Mouse (Mus musculus) spleen, postnatal 14 days (tissue): ENCODE measurements around the gene Msln.

ENCODE experiments used
- DNase-seq, 2 experiments: peaks; one replicate each; pipeline ENCODE4 v3.0.0; 2021 to 2022; ENCODE audit warnings: low spot score in 2 of 2

The Msln gene

GRCm38 (mm10) chr17:25723919-25724318 lies 30.3 kb downstream of the Msln start:
- DNase-seq = no peak

DNA sequence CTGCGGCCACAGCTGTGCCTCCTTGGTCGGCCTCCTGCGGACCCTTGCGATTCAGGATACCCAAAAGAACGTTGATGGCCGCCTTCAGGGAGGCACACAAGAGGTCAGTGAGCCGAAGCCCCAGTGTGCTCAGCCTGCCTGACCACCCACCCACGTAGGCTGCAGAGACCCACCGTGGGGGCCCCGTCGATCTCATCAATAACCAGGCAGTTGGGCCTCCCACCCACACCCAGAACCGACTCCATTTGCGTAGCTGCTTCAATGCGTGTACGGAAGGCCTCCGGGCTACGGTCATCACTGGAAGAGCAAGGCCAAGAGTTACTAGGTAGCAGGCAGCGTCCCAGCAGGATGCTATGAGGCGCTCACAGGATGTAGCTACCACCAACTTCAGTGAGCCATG lies 30.7 kb downstream of the Msln start:
- no peak for DNase-seq

GRCm38 (mm10) chr17:25721476-25721875 lies 32.7 kb downstream of the Msln start:
- DNase-seq = no peak

DNA sequence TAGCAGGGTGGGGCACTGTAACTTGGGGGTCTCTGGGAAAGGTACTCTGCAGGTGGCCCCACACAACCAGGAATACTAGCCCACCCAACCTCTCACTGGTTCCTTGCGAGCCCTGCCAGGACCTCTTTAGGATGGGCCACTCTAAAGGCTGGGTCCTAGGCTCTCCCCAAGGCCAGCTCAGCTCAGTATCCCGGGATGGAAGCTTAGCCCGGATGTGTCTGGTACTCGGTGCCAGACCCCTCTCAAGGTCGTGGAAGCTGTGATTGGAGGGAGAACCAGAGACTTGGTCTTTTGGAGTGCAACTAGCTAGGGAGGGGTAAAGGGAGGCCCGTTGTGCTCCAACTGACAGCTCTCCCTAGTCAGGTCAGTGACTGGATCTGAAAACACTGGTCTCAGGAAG lies 36.5 kb downstream of the Msln start:
- DNase-seq = no peak

DNA sequence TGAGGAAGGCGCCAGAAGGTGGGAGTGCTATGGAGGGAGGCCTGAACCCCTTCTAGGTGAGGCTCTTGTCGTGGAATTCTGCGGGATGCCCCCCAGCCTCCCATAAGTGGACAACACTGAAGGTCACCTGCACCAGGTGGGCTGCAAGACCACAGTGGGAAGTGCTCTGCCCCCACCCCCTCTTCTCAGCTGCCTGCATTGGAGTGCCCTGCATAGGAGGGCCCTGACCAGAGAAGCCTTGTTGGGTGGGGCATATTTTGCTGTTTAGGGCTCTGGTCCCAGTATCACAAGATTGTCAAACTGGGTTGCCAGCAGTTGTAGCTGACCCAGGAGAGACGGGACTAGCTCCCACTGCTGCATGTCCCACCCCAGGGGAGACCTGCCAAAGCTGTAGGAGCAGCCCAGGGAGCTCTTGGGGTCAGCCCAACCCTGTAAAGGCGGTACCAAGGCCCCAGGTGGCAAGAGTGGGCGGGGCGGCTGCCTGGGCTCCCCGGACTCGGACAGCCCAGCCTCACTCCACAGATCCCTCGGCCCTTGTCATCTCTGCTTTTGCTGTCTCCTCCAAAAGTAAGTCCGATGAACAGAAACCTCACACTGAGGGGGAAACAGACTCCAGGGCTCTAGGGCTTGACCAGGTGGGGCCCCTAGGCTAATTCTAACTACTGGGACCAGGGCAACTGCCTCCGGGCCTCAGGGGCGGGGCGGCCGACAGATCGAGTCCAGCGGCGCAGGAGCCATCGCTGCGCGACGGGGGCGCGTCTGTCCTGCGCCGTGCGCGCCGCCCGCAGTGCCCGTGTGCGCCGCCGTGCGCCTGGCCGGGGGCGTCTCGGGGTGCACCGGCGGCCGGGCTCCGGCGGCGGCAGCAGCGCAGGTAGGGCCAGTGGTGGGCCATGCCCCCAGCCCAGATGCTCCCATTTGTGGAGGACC lies 37.2 kb downstream of the Msln start, which contains the start of gene Gng13:
Gene Gng13, plus strand, starts transcription at position 461 of the 927 bp plus-strand sequence.
- DNase-seq = no peak

GRCm38 (mm10) chr17:25716130-25716529 lies 38.0 kb downstream of the Msln start:
- DNase-seq = no peak

DNA sequence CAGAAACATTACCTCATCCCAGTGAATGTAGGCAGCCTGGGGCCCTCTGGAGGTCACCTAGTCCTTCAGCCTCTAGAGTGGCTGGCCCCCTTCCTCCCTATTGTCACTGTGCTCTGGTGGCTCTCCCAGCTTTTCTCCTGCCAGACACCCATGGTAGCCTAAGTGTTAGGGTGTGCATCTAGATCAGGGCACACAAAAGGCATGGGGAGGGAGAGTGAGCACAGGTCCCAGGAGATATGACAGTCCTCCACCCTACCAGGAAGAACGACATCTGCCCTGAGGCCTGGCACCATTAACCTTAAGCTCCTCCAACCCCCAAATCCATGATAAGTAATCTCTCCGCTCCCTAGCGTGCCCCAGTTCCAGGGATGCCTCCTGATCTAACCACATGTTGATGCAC lies 38.6 kb downstream of the Msln start:
- DNase-seq = no peak

DNA sequence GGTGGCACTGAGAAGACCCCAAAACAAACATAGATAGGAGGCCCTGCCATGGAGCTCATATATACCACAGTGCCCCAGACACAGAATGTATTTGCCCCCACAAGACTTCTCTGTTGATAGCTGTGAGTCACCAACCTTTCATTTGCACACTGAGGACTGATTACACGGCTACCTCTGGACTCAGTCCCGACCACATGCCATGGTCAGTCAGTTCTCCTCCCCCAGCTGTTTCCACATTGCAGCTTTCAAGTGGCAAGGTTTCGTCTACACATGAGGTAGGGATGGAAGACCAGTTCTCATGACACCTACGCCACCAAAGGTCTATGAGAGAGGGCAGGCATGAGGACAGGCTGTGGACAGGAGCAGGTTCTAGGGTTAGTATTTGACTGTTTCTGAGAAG lies 43.0 kb downstream of the Msln start:
- no peak for DNase-seq

- DNase-seq = no peak
Measured at GRCm38 (mm10) chr17:25709994-25710393, 44.2 kb downstream of the Msln start.

DNA sequence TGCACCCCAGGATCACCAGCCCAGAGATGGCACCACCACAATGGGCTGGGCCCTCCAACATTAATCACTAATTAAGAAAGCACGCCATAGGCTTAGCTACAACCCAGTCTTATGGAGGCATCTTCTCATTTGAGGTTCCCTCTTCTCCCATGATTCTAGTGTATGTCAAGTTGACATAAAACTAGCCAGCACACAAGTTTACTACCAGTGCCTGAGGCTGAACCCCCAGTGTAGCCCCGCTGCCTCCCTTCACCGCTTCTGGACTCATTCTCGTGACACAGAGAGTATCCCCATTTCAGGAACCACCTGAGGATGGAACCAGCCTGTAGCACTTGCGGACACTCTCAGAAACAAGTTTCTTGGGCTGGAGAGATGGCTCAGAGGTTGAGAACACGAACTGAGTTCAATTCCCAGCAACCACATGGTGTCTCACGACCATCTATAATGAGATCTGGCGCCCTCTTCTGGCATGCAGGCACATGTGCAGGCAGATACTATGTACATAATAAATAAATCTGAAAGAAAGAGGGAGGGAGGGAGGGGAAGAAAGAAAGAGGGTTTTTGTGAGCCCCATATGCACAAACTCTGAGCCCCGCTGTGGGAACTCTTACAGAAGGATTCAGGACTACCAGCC lies 53.2 kb downstream of the Msln start:
- no peak for DNase-seq
